Mouse (Mus musculus): ENCODE results near the gene Mpped1. TPM values are rescaled to one million over a fixed set of nuclear protein-coding genes. Genes with fewer than 3 reads are reported as not detected.

The Mpped1 gene
- polyA plus RNA-seq, 1 experiment from 2014 or later, result 25.5 TPM

GRCm38 (mm10) chr15:83771346-83772053, 7.8 kb upstream of the Mpped1 start:
- Histone ChIP-seq H3K36me3 (no peaks in the 10 kb centered on the region), H3K9ac (no peak overlapping the region), H3K27me3 (0 out of 2 replicates have a peak, but pooled peaks cover 3% of the 10 kb centered on the region), H3K27ac (replicated peaks) (no peak overlapping the region), H3K9me3 (no peaks in the 10 kb centered on the region), H3K4me2 (no peak overlapping the region), H3K4me3 (no peak overlapping the region), H3K4me1 (replicated peaks) (peaks cover 10% of the 10 kb centered on the region)
- peak; percentile 44; the same call in 1 of the 2 replicates for ATAC-seq (ENCODE audit: low FRiP score, low read depth)
- 64% methylated on average over 8 of the region's 8 CpGs for WGBS

GRCm38 (mm10) chr15:83772460-83772859, 6.8 kb upstream of the Mpped1 start:
- H3K4me2 ChIP-seq, result no peak overlapping the region
- ATAC-seq (ENCODE audit: low FRiP score, low read depth), result 0 out of 2 replicates have a peak, but pooled peaks have one; percentile 45
- H3K9ac ChIP-seq, result no peak overlapping the region
- H3K9me3 ChIP-seq, result no peaks in the 10 kb centered on the region
- no peaks in the 10 kb centered on the region for H3K36me3 ChIP-seq
- peaks cover 10% of the 10 kb centered on the region for H3K4me1 ChIP-seq (replicated peaks)
- H3K4me3 ChIP-seq, result no peak overlapping the region
- 0 out of 2 replicates have a peak, but pooled peaks cover 3% of the 10 kb centered on the region for H3K27me3 ChIP-seq
- no peak overlapping the region for H3K27ac ChIP-seq (replicated peaks)
- WGBS, result 52% methylated on average over 5 of the region's 5 CpGs

GRCm38 (mm10) chr15:83772953-83773352, 6.3 kb upstream of the Mpped1 start:
- no peak overlapping the region for H3K4me3 ChIP-seq
- no peak for ATAC-seq (ENCODE audit: low FRiP score, low read depth)
- 82% methylated on average over 4 of the region's 4 CpGs for WGBS

GRCm38 (mm10) chr15:83774922-83775321, 4.3 kb upstream of the Mpped1 start:
- H3K9me3 ChIP-seq, result no peaks in the 10 kb centered on the region
- peaks cover 9% of the 10 kb centered on the region; the same call in 1 of the 2 replicates for H3K27me3 ChIP-seq
- H3K4me3 ChIP-seq, result no peak overlapping the region
- peaks cover 13% of the 10 kb centered on the region for H3K4me1 ChIP-seq (replicated peaks)
- no peaks in the 10 kb centered on the region for H3K36me3 ChIP-seq
- no peak for ATAC-seq (ENCODE audit: low FRiP score, low read depth)
- H3K4me2 ChIP-seq, result no peak overlapping the region
- H3K9ac ChIP-seq, result no peak overlapping the region
- H3K27ac ChIP-seq (replicated peaks), result no peak overlapping the region
- 69% methylated on average over 4 of the region's 4 CpGs for WGBS

More at GRCm38 (mm10) chr15:83772953-83773352, 6.3 kb upstream of the Mpped1 start:
- Histone ChIP-seq H3K36me3 (no peaks in the 10 kb centered on the region), H3K27ac (replicated peaks) (no peak overlapping the region), H3K9ac (no peak overlapping the region), H3K9me3 (no peaks in the 10 kb centered on the region), H3K4me2 (no peak overlapping the region), H3K27me3 (peaks cover 5% of the 10 kb centered on the region; the same call in 1 of the 2 replicates), H3K4me1 (replicated peaks) (peaks cover 10% of the 10 kb centered on the region)

- Histone ChIP-seq H3K9ac (no peak overlapping the region), H3K36me3 (no peaks in the 10 kb centered on the region), H3K4me3 (no peak overlapping the region), H3K9me3 (no peaks in the 10 kb centered on the region), H3K27me3 (peaks cover 9% of the 10 kb centered on the region; the same call in 1 of the 2 replicates), H3K4me2 (no peak overlapping the region), H3K27ac (replicated peaks) (no peak overlapping the region), H3K4me1 (replicated peaks) (peaks cover 27% of the 10 kb centered on the region)
- ATAC-seq (ENCODE audit: low FRiP score, low read depth), result no peak
- 82% methylated on average over 6 of the region's 6 CpGs for WGBS
Measured at GRCm38 (mm10) chr15:83776265-83777000, 2.8 kb upstream of the Mpped1 start.

- Histone ChIP-seq H3K9me3 (no peaks in the 10 kb centered on the region), H3K36me3 (no peaks in the 10 kb centered on the region), H3K9ac (no peak overlapping the region), H3K27me3 (peaks cover 9% of the 10 kb centered on the region; the same call in 1 of the 2 replicates), H3K4me1 (replicated peaks) (peaks cover 21% of the 10 kb centered on the region), H3K4me3 (no peak overlapping the region), H3K27ac (replicated peaks) (no peak overlapping the region), H3K4me2 (no peak overlapping the region)
- 73% methylated on average over 6 of the region's 6 CpGs for WGBS
- ATAC-seq (ENCODE audit: low FRiP score, low read depth), result no peak
Measured at GRCm38 (mm10) chr15:83777476-83777875, 1.8 kb upstream of the Mpped1 start.

GRCm38 (mm10) chr15:83779855-83780740, 831 bp downstream of the Mpped1 start:
- H3K27ac ChIP-seq (replicated peaks), result no peak overlapping the region
- no peaks in the 10 kb centered on the region for H3K36me3 ChIP-seq
- peak; percentile 50; the same call in 1 of the 2 replicates for ATAC-seq (ENCODE audit: low FRiP score, low read depth)
- peaks cover 22% of the 10 kb centered on the region for H3K4me1 ChIP-seq (replicated peaks)
- no peaks in the 10 kb centered on the region for H3K9me3 ChIP-seq
- peaks cover 9% of the 10 kb centered on the region; the same call in 1 of the 2 replicates for H3K27me3 ChIP-seq
- peak overlapping the region; percentile 97 for H3K4me2 ChIP-seq
- H3K4me3 ChIP-seq, result peak overlapping the region; percentile 64
- WGBS, result 3% methylated on average over 35 of the region's 92 CpGs
- H3K9ac ChIP-seq, result peak overlapping the region; percentile 64

- no peak overlapping the region for H3K27ac ChIP-seq (replicated peaks)
- peak overlapping the region; percentile 97 for H3K4me2 ChIP-seq
- WGBS, result 55% methylated on average over 11 of the region's 11 CpGs
- H3K9me3 ChIP-seq, result no peaks in the 10 kb centered on the region
- no peaks in the 10 kb centered on the region for H3K36me3 ChIP-seq
- ATAC-seq (ENCODE audit: low FRiP score, low read depth), result no peak
- H3K9ac ChIP-seq, result no peak overlapping the region
- H3K4me1 ChIP-seq (replicated peaks), result peaks cover 22% of the 10 kb centered on the region
- peaks cover 9% of the 10 kb centered on the region; the same call in 1 of the 2 replicates for H3K27me3 ChIP-seq
- H3K4me3 ChIP-seq, result peak overlapping the region; percentile 64; the same call in 1 of the 2 replicates
Measured at GRCm38 (mm10) chr15:83781304-83781703, 2.0 kb downstream of the Mpped1 start.

- no peaks in the 10 kb centered on the region for H3K36me3 ChIP-seq
- WGBS, result 63% methylated on average over 9 of the region's 9 CpGs
- no peaks in the 10 kb centered on the region for H3K9me3 ChIP-seq
- no peak overlapping the region for H3K9ac ChIP-seq
- H3K4me2 ChIP-seq, result no peak overlapping the region
- H3K27me3 ChIP-seq, result peaks cover 9% of the 10 kb centered on the region; the same call in 1 of the 2 replicates
- no peak overlapping the region for H3K4me3 ChIP-seq
- H3K4me1 ChIP-seq (replicated peaks), result peaks cover 22% of the 10 kb centered on the region
- ATAC-seq (ENCODE audit: low FRiP score, low read depth), result no peak
- no peak overlapping the region for H3K27ac ChIP-seq (replicated peaks)
Measured at GRCm38 (mm10) chr15:83782284-83782683, 3.0 kb downstream of the Mpped1 start.

GRCm38 (mm10) chr15:83784772-83785171, 5.5 kb downstream of the Mpped1 start:
- ATAC-seq (ENCODE audit: low FRiP score, low read depth), result no peak
- H3K9me3 ChIP-seq, result no peaks in the 10 kb centered on the region
- WGBS, result 70% methylated on average over 9 of the region's 9 CpGs

GRCm38 (mm10) chr15:83789046-83789445, 9.8 kb downstream of the Mpped1 start:
- Histone ChIP-seq H3K9me3 (no peaks in the 10 kb centered on the region), H3K9ac (no peak overlapping the region), H3K4me2 (no peak overlapping the region), H3K27me3 (0 out of 2 replicates have a peak, but pooled peaks cover 2% of the 10 kb centered on the region), H3K36me3 (no peaks in the 10 kb centered on the region), H3K27ac (replicated peaks) (no peak overlapping the region), H3K4me3 (no peak overlapping the region), H3K4me1 (replicated peaks) (0 out of 2 replicates have a peak, but pooled peaks cover 12% of the 10 kb centered on the region)
- ATAC-seq (ENCODE audit: low FRiP score, low read depth), result no peak
- WGBS, result 53% methylated on average over 9 of the region's 9 CpGs

More at GRCm38 (mm10) chr15:83784772-83785171, 5.5 kb downstream of the Mpped1 start:
- Histone ChIP-seq H3K27me3 (0 out of 2 replicates have a peak, but pooled peaks cover 3% of the 10 kb centered on the region), H3K27ac (replicated peaks) (no peak overlapping the region), H3K36me3 (no peaks in the 10 kb centered on the region), H3K4me3 (no peak overlapping the region), H3K4me2 (no peak overlapping the region), H3K9ac (no peak overlapping the region), H3K4me1 (replicated peaks) (peaks cover 19% of the 10 kb centered on the region)
